Mouse (Mus musculus): Measurements from ENCODE around the gene Tead4. TPM values are rescaled to one million over a fixed set of nuclear protein-coding genes. Genes with fewer than 3 reads are reported as not detected.

The Tead4 gene
- polyA plus RNA-seq, 1 experiment from 2014 or later = 10.3 TPM

DNA sequence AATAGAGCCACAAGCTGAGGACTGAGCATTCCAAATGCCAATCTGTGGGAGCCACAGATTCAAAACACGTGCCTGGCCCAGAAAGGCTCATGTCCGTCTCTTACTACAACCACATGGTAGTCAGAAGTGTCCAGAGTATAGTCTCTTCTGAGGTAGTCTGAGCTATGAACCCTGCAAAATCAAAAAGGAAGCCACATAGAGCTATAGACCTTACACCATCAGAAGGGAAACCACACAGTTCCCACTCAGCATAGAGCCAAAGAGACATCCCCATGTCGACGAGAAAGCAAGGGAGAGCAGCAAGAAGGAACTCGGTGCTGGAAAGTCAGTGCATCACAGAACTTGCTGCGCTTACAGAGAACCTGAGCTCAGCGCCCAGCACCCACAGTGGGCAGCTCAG lies 68.4 kb downstream of the Tead4 start:
- ATAC-seq (no peak), DNase-seq (ENCODE audit: low spot score) (no peak)
- no peak overlapping the region for H3K27ac ChIP-seq (ENCODE audit: low read length)
- H3K9ac ChIP-seq (replicated peaks; ENCODE audit: low read depth) = no peak overlapping the region
- no peaks in the 10 kb centered on the region for H3K4me1 ChIP-seq (ENCODE audit: insufficient read depth, low read depth, low read length)
- 70% methylated on average over 7 of the region's 7 CpGs for WGBS
- H3K36me3 ChIP-seq (ENCODE audit: insufficient read depth, low read length) = 0 out of 2 replicates have a peak, but pooled peaks cover 3% of the 10 kb centered on the region
- H3K9me3 ChIP-seq (ENCODE audit: low read length) = no peaks in the 10 kb centered on the region
- TF ChIP-seq CTCF (IDR thresholded peaks at IDR 0.05) (no peak), EP300 (IDR thresholded peaks at IDR 0.05) (no peak)
- no peak overlapping the region for H3K4me2 ChIP-seq (replicated peaks; ENCODE audit: low read depth, low read length)
- H3K27me3 ChIP-seq (replicated peaks; ENCODE audit: insufficient read depth, low read length) = no peaks in the 10 kb centered on the region
- H3K4me3 ChIP-seq (ENCODE audit: low read depth, low read length) = no peak overlapping the region

DNA sequence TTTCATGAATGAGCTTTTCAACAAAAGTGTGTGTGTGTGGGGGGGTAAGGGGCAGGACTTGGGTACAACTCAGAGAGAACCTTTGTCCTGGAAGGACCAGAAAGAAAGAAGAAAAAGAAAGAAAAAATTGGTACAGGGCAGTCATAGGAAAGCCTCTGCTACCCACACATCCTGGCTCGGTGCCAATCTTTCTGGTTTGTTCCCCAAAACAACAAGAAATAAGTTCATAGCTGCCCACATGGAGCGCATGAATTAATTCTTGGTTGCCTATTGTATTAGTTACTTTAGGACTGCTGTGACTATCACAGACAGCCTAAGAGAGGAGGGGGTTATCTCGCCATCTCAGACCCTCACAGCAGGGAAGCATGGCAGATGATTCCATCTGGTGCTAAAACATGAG lies 68.9 kb downstream of the Tead4 start:
- Histone ChIP-seq H3K9ac (replicated peaks; ENCODE audit: low read depth) (no peak overlapping the region), H3K36me3 (ENCODE audit: insufficient read depth, low read length) (0 out of 2 replicates have a peak, but pooled peaks cover 3% of the 10 kb centered on the region), H3K27ac (ENCODE audit: low read length) (no peak overlapping the region), H3K4me2 (replicated peaks; ENCODE audit: low read depth, low read length) (no peak overlapping the region), H3K27me3 (replicated peaks; ENCODE audit: insufficient read depth, low read length) (no peaks in the 10 kb centered on the region), H3K4me1 (ENCODE audit: insufficient read depth, low read depth, low read length) (no peaks in the 10 kb centered on the region), H3K4me3 (ENCODE audit: low read depth, low read length) (no peak overlapping the region), H3K9me3 (ENCODE audit: low read length) (no peaks in the 10 kb centered on the region)
- WGBS = 78% methylated on average over 3 of the region's 3 CpGs
- DNase-seq (ENCODE audit: low spot score) (no peak), ATAC-seq (no peak)
- TF ChIP-seq EP300 (IDR thresholded peaks at IDR 0.05) (no peak), CTCF (IDR thresholded peaks at IDR 0.05) (no peak)

DNA sequence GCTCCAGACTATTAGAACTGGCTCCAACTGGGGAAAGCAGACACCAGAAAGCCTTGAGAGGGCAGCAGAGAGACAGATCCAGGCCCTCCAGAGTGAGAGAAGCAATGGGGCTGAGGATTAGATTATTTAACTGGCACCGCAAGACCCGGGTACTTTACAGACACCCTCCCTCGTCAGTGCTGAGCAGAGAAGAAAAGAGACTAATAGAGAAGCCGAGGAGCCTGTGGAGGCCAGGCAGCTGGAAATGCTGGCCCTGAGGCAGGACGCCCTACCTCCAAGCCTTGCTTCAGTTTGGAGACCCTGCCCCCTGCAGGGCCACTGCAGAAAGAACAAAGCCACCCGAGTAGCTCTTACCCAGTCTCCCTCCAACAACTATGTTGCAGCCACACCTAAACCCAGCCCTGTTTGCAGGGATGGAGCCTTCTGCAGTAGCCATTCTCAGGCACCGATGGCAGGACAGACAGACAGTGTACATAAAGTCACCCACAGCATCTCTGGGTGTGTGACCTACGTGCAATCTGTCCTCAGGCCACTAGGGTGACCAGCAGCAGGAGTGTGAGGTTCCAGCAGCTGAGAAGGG lies 73.1 kb downstream of the Tead4 start:
- H3K36me3 ChIP-seq (ENCODE audit: insufficient read depth, low read length) = 0 out of 2 replicates have a peak, but pooled peaks cover 3% of the 10 kb centered on the region
- no peaks in the 10 kb centered on the region for H3K9me3 ChIP-seq (ENCODE audit: low read length)
- peak; percentile 52 for DNase-seq (ENCODE audit: low spot score)
- no peaks in the 10 kb centered on the region for H3K4me1 ChIP-seq (ENCODE audit: insufficient read depth, low read depth, low read length)
- no peak overlapping the region for H3K9ac ChIP-seq (replicated peaks; ENCODE audit: low read depth)
- 42% methylated on average over 8 of the region's 8 CpGs for WGBS
- TF ChIP-seq EP300 (IDR thresholded peaks at IDR 0.05) (no peak), CTCF (IDR thresholded peaks at IDR 0.05) (peak; percentile 57)
- peak; percentile 24 for ATAC-seq
- no peak overlapping the region for H3K4me3 ChIP-seq (ENCODE audit: low read depth, low read length)
- H3K4me2 ChIP-seq (replicated peaks; ENCODE audit: low read depth, low read length) = no peak overlapping the region
- no peak overlapping the region for H3K27ac ChIP-seq (ENCODE audit: low read length)
- no peaks in the 10 kb centered on the region for H3K27me3 ChIP-seq (replicated peaks; ENCODE audit: insufficient read depth, low read length)

DNA sequence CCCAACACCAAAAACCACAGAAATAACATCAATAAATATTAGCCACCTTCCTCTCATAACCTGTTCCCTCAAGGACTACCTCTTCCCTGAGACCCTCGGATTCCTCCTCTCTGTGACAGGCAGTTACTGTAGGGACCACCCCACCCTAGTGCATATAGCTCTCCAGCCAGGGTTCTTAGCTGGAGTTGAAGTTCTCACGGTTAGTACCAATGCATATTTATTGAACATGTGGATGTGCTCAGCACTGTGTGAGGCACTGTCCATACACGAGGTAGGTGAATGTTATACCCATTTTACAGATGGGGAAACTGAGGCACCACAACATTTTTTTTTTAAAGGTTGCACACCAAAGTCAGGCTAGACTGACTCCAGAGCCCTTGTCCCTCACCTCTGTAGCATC lies 73.7 kb downstream of the Tead4 start:
- DNase-seq (ENCODE audit: low spot score) (no peak), ATAC-seq (no peak)
- Histone ChIP-seq H3K4me1 (ENCODE audit: insufficient read depth, low read depth, low read length) (no peaks in the 10 kb centered on the region), H3K9me3 (ENCODE audit: low read length) (no peaks in the 10 kb centered on the region), H3K4me3 (ENCODE audit: low read depth, low read length) (no peak overlapping the region), H3K27ac (ENCODE audit: low read length) (no peak overlapping the region), H3K36me3 (ENCODE audit: insufficient read depth, low read length) (0 out of 2 replicates have a peak, but pooled peaks cover 3% of the 10 kb centered on the region), H3K9ac (replicated peaks; ENCODE audit: low read depth) (no peak overlapping the region), H3K4me2 (replicated peaks; ENCODE audit: low read depth, low read length) (no peak overlapping the region), H3K27me3 (replicated peaks; ENCODE audit: insufficient read depth, low read length) (no peaks in the 10 kb centered on the region)
- TF ChIP-seq EP300 (IDR thresholded peaks at IDR 0.05) = no peak
- no peak for TF ChIP-seq CTCF (IDR thresholded peaks at IDR 0.05)
- 90% methylated on average over 3 of the region's 3 CpGs for WGBS

DNA sequence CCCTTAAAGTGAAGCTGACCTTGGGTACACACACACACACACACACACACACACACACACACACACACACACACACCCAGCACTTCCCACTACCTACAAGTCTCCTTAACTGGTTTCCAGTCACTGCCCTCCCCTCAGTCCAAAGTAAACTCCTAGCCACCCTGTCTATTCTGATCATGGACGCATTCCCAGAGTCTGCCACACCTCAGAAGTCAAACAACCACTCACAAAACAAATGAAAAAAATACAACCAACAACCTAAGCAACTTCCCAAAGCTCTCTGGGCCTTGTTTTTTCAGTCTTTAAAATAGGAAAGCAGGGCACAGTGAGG lies 74.8 kb downstream of the Tead4 start:
- Histone ChIP-seq H3K36me3 (ENCODE audit: insufficient read depth, low read length) (0 out of 2 replicates have a peak, but pooled peaks cover 3% of the 10 kb centered on the region), H3K4me3 (ENCODE audit: low read depth, low read length) (no peak overlapping the region), H3K27me3 (replicated peaks; ENCODE audit: insufficient read depth, low read length) (no peaks in the 10 kb centered on the region), H3K4me1 (ENCODE audit: insufficient read depth, low read depth, low read length) (no peaks in the 10 kb centered on the region), H3K27ac (ENCODE audit: low read length) (peak overlapping the region; percentile 81), H3K9me3 (ENCODE audit: low read length) (no peaks in the 10 kb centered on the region), H3K4me2 (replicated peaks; ENCODE audit: low read depth, low read length) (no peak overlapping the region), H3K9ac (replicated peaks; ENCODE audit: low read depth) (no peak overlapping the region)
- WGBS = 47% methylated on average over 1 of the region's 1 CpGs
- TF ChIP-seq EP300 (IDR thresholded peaks at IDR 0.05) (peak; percentile 78; the same call in 1 of the 2 replicates), CTCF (IDR thresholded peaks at IDR 0.05) (no peak)
- ATAC-seq (no peak), DNase-seq (ENCODE audit: low spot score) (peak; percentile 77)

DNA sequence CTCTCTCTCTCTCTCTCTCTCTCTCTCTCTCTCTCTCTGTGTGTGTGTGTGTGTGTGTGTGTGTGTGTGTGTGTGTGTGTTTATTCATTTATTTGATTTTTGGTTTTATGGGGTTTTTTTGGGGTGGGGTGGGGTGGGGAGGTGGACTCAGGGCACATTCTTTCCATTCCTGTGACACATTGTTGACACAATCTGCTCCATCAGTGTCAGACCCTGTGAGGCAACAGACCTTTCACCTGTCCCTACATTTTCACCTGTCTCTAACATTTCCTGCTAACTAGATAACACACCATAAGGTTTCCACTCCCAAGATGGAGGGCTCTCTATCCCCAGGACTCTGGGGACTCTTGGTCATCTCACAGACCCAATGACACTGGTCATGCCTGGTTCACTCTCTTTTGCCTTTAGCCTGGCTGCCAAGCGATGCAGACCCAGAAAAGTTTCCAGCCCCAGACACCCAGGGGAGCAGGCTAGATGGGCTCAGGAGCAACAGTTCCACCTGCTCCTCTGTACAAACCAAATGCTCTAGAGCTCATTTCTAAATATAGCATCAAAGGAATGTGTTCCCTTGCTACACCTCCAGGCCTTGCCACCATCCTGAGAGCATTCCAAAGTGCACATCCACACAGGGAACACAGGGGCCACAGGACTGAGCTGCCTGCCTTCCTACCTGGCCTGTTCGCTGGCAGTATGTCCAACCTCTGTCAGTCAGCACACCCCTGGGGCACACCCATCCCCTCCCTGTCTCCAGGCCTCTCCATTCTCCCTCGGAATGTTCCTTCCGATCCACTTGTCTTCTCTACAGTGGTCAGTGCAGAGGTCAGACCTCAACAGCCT lies 75.4 kb downstream of the Tead4 start:
- 0 out of 2 replicates have a peak, but pooled peaks cover under 1% of the 10 kb centered on the region for H3K36me3 ChIP-seq (ENCODE audit: insufficient read depth, low read length)
- H3K4me3 ChIP-seq (ENCODE audit: low read depth, low read length) = no peak overlapping the region
- peak; percentile 87 for ATAC-seq
- no peaks in the 10 kb centered on the region for H3K9me3 ChIP-seq (ENCODE audit: low read length)
- DNase-seq (ENCODE audit: low spot score) = peak; percentile 82
- 41% methylated on average over 4 of the region's 4 CpGs for WGBS
- H3K27me3 ChIP-seq (replicated peaks; ENCODE audit: insufficient read depth, low read length) = no peaks in the 10 kb centered on the region
- H3K27ac ChIP-seq (ENCODE audit: low read length) = peak overlapping the region; percentile 81
- H3K4me1 ChIP-seq (ENCODE audit: insufficient read depth, low read depth, low read length) = no peaks in the 10 kb centered on the region
- no peak for TF ChIP-seq CTCF (IDR thresholded peaks at IDR 0.05)
- no peak for TF ChIP-seq EP300 (IDR thresholded peaks at IDR 0.05)
- no peak overlapping the region for H3K9ac ChIP-seq (replicated peaks; ENCODE audit: low read depth)
- no peak overlapping the region for H3K4me2 ChIP-seq (replicated peaks; ENCODE audit: low read depth, low read length)
